Mouse (Mus musculus) myocyte (in vitro differentiated cells): ENCODE results near the gene Igsf8. TPM values are rescaled to one million over a fixed set of nuclear protein-coding genes. Genes with fewer than 3 reads are reported as not detected.

Experiments used
- H3K27me3 ChIP-seq: one replicate; pipeline ENCODE4 v1.6.1; 2011; ENCODE audit not compliant: control insufficient read depth, insufficient read depth, insufficient read length
- H3K36me3 ChIP-seq: one replicate; pipeline ENCODE4 v1.6.1; 2011; ENCODE audit not compliant: control insufficient read depth, insufficient read depth
- H3K4me2 ChIP-seq: one replicate; pipeline ENCODE4 v1.6.1; 2011; ENCODE audit warnings: low read depth, control low read depth
- H3K4me3 ChIP-seq: one replicate; pipeline ENCODE4 v1.5.1; 2011; ENCODE audit warnings: mild to moderate bottlenecking, control low read depth, moderate library complexity
- H3K79me2 ChIP-seq: one replicate; pipeline ENCODE4 v1.6.1; 2011; ENCODE audit not compliant: control insufficient read depth, insufficient read depth
- H3ac ChIP-seq: one replicate; pipeline ENCODE4 v1.6.1; 2011; ENCODE audit not compliant: control insufficient read depth, insufficient read length
- CEBPB ChIP-seq: IDR thresholded peaks from 2 replicates; pipeline ENCODE4 v1.6.1; 2011; ENCODE audit warnings: mild to moderate bottlenecking, moderate library complexity; ENCODE audit not compliant: poor library complexity, insufficient read depth, severe bottlenecking
- E2F4 ChIP-seq: IDR thresholded peaks from one replicate; pipeline ENCODE4 v1.6.1; 2011; ENCODE audit warnings: mild to moderate bottlenecking, control low read depth, moderate library complexity; ENCODE audit not compliant: insufficient read depth
- MAX ChIP-seq: IDR thresholded peaks from one replicate; pipeline ENCODE4 v1.6.1; 2011; ENCODE audit warnings: low read depth, mild to moderate bottlenecking, control low read depth
- MYOD1 ChIP-seq, 3 experiments: IDR thresholded peaks; one replicate each; pipeline ENCODE4 v1.6.1; 2011; ENCODE audit warnings: control low read depth in 2 of 3, low read depth in 2 of 3, mild to moderate bottlenecking in 2 of 3, moderate library complexity in 1 of 3; ENCODE audit not compliant: insufficient read length in 2 of 3, control insufficient read depth in 1 of 3
- MYOG ChIP-seq, 3 experiments: IDR thresholded peaks; one replicate each; pipeline ENCODE4 v1.6.1; 2011; ENCODE audit warnings: control low read depth in 2 of 3, low read depth in 2 of 3, mild to moderate bottlenecking in 2 of 3; ENCODE audit not compliant: insufficient read length in 2 of 3, control insufficient read depth in 1 of 3, insufficient read depth in 1 of 3
- POLR2A ChIP-seq: IDR thresholded peaks from one replicate; pipeline ENCODE4 v1.6.1; 2011; ENCODE audit warnings: low read depth, mild to moderate bottlenecking, control low read depth, moderate library complexity; ENCODE audit not compliant: insufficient read length
- POLR2AphosphoS2 ChIP-seq: IDR thresholded peaks from one replicate; pipeline ENCODE4 v1.6.1; 2011; ENCODE audit warnings: low read depth, control low read depth; ENCODE audit not compliant: insufficient read length
- REST ChIP-seq: IDR thresholded peaks from one replicate; pipeline ENCODE4 v1.6.1; 2011; ENCODE audit warnings: mild to moderate bottlenecking, control low read depth, moderate library complexity; ENCODE audit not compliant: insufficient read depth, insufficient read length
- SRF ChIP-seq: IDR thresholded peaks from one replicate; pipeline ENCODE4 v1.6.1; 2011; ENCODE audit warnings: low read depth; ENCODE audit not compliant: control insufficient read depth, insufficient read length
- TCF12 ChIP-seq: IDR thresholded peaks from one replicate; pipeline ENCODE4 v1.6.1; 2011; ENCODE audit warnings: mild to moderate bottlenecking, control low read depth; ENCODE audit not compliant: poor library complexity, insufficient read depth, severe bottlenecking
- TCF3 ChIP-seq: IDR thresholded peaks from one replicate; pipeline ENCODE4 v1.6.1; 2011; ENCODE audit warnings: low read depth, control low read depth; ENCODE audit not compliant: insufficient read length
- USF1 ChIP-seq: IDR thresholded peaks from one replicate; pipeline ENCODE4 v1.6.1; 2011; ENCODE audit warnings: low read depth, mild to moderate bottlenecking, control low read depth, moderate library complexity
- polyA plus RNA-seq: library from polyadenylated mRNA; unstranded; fragments of >200 nt; fragmentation: generic; extraction: Trizol; gene quantifications from one replicate; pipeline ENCODE4 v1.2.1, GENCODE M21; 2012; ENCODE audit warnings: missing spikeins

The Igsf8 gene
- polyA plus RNA-seq, 1 experiment: 79.7 TPM

DNA sequence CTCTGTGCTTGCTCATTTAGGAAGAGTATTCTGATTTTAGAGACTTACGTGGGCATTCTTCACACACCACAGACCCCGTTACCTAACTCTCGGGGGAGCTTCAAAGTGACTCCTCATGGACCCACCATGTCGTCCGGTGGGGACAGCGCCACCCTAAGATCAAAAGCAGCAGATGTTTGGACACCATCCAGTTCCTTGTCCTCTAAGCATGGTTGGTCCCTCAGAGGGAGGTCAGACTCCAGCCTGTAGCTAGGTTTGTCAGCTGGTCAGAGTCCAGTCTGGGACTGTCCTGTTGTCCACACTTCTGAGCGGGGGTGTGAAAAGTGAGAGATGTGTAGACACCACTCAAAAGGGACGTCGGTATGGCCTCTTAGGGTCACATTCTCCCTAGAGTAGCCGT, 85.3 kb downstream of the Igsf8 start:
- Histone ChIP-seq H3K4me3 (no peak overlapping the region), H3K27me3 (peaks cover 76% of the 10 kb centered on the region), H3K4me2 (no peak overlapping the region), H3K36me3 (no peaks in the 10 kb centered on the region), H3ac (no peak overlapping the region), H3K79me2 (no peaks in the 10 kb centered on the region)
- no peak for TF ChIP-seq TCF12
- no peak for TF ChIP-seq TCF3
- no peak for TF ChIP-seq REST
- TF ChIP-seq MYOD1 (IDR thresholded peaks at IDR 0.05; ENCODE audit: control insufficient read depth in 1 of 3, insufficient read length in 2 of 3, low read depth in 2 of 3): no peak
- TF ChIP-seq SRF: no peak
- no peak for TF ChIP-seq E2F4
- TF ChIP-seq USF1: no peak
- TF ChIP-seq MYOG (IDR thresholded peaks at IDR 0.05; ENCODE audit: control insufficient read depth in 1 of 3, insufficient read depth in 1 of 3, insufficient read length in 2 of 3, low read depth in 2 of 3): no peak

DNA sequence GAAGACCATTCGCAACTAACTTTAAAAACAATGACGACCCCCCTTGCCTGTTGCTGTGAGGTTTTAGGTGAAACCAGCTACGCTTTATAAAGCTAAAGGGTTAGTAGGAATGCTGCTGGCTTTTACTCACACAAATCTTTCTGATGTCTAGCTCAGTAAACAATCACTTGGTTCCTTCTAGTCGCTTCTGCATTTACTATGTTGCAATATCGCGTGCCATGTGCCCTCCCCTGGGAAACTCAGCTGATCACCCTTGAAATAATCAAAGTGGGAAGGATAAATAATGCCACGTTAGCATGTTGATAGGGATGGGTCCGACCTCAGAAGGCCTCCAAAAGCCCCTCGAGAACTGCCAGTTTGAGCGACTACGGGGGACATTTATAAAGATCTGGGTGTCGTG, 85.9 kb downstream of the Igsf8 start:
- no peak overlapping the region for H3K4me2 ChIP-seq
- H3K4me3 ChIP-seq: no peak overlapping the region
- H3K79me2 ChIP-seq: no peaks in the 10 kb centered on the region
- H3K27me3 ChIP-seq: peaks cover 71% of the 10 kb centered on the region
- TF ChIP-seq TCF12 (no peak), POLR2A (no peak)
- H3ac ChIP-seq: no peak overlapping the region
- H3K36me3 ChIP-seq: no peaks in the 10 kb centered on the region

DNA sequence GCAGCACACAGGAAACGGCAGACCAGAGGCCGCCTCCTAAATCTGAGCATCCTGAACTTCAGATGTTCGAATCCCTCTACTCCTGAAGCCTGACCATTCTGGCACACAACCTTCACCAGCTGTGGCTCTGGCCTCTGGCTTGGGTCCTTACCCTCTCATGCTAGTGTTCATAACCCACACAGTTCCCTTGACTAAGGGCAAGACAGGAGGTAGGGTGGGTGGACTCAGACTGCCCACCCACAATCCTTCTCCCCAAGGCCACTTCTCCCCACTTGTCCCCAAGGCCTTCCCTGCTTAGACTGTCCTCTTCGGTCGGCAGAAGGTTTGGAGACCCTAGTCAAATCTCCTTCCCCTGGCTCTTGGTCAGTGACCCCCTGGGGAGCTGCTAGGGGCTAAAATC, 88.1 kb downstream of the Igsf8 start:
- Histone ChIP-seq H3K36me3 (no peaks in the 10 kb centered on the region), H3K27me3 (peaks cover 59% of the 10 kb centered on the region), H3K79me2 (no peaks in the 10 kb centered on the region), H3K4me3 (no peak overlapping the region), H3ac (no peak overlapping the region), H3K4me2 (no peak overlapping the region)
- no peak for TF ChIP-seq SRF
- TF ChIP-seq CEBPB: no peak
- TF ChIP-seq USF1: no peak
- no peak for TF ChIP-seq TCF12
- no peak for TF ChIP-seq TCF3
- TF ChIP-seq MAX: no peak
- TF ChIP-seq POLR2AphosphoS2: no peak
- no peak for TF ChIP-seq E2F4
- TF ChIP-seq REST: no peak
- no peak for TF ChIP-seq MYOG (IDR thresholded peaks at IDR 0.05; ENCODE audit: control insufficient read depth in 1 of 3, insufficient read depth in 1 of 3, insufficient read length in 2 of 3, low read depth in 2 of 3)
- TF ChIP-seq POLR2A: no peak
- no peak for TF ChIP-seq MYOD1 (IDR thresholded peaks at IDR 0.05; ENCODE audit: control insufficient read depth in 1 of 3, insufficient read length in 2 of 3, low read depth in 2 of 3)

DNA sequence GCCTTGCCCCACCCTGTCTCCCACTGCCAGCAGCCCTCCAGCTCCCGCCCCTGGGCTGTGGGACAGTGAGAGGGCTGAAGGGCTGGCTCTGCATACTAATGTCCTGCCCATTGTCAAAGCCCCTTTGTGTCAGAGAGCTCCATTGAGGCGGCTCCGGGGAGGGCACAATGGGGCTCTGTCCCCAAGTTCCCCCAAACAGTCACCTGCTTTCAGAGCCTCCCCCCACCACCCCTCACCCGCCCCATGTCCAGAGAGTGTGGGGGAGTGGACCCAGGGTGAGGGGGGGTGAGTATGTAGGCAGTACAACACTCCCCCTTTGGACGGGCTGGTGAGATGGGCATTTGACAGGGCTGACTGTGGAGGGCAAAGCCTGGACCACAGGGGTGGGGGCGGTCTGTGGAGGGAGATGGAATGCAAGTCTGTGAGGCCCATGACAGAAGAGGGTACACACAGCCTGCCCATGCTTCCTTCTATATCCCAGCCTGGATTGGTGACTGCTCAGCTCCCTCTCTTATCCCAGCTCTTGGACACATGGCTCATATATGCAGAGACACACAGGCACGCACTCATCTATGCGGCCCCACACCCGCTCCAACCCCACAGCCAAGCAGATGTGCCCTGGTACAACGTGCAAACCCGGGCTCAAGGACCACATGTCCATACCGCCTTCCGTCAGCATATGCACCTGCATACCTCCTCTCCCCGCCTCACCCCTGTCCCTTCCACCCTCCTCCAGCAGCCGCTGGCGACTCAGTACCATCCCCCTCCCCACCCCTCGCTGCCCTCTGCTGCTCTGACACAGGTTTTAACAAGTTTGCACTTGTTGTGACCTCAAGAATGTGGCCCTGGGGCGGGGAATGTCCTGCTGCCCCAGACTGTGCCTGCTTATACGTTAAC, 88.7 kb downstream of the Igsf8 start:
- Histone ChIP-seq H3K36me3 (no peaks in the 10 kb centered on the region), H3K4me2 (no peak overlapping the region), H3K4me3 (no peak overlapping the region), H3K27me3 (peaks cover 57% of the 10 kb centered on the region), H3ac (no peak overlapping the region), H3K79me2 (no peaks in the 10 kb centered on the region)
- TF ChIP-seq CEBPB: no peak
- no peak for TF ChIP-seq MYOG (IDR thresholded peaks at IDR 0.05; ENCODE audit: control insufficient read depth in 1 of 3, insufficient read depth in 1 of 3, insufficient read length in 2 of 3, low read depth in 2 of 3)
- no peak for TF ChIP-seq MAX
- no peak for TF ChIP-seq TCF12
- no peak for TF ChIP-seq SRF
- TF ChIP-seq POLR2AphosphoS2: no peak
- no peak for TF ChIP-seq TCF3
- no peak for TF ChIP-seq POLR2A
- no peak for TF ChIP-seq USF1
- no peak for TF ChIP-seq E2F4
- no peak for TF ChIP-seq MYOD1 (IDR thresholded peaks at IDR 0.05; ENCODE audit: control insufficient read depth in 1 of 3, insufficient read length in 2 of 3, low read depth in 2 of 3)
- TF ChIP-seq REST: no peak

DNA sequence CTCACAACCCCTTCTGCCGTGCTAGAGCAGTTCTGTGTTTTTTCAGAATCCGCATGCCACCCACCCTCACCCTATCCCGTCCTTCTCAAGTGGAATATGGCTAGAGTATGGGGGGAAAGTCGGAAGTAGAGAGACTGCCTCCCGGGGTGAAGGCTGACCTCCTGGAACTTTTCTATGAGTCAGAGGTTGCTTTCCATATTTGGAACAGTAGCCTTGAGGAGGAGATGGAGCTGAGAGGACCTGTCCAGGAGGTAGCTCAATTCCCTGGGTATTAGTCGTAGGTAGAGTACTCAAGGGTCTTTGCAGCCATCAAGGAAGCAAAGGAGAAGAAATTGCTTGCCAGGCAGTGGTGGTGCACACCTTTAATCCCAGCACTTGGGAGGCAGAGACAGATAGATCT, 90.6 kb downstream of the Igsf8 start:
- H3K4me3 ChIP-seq: no peak overlapping the region
- no peak overlapping the region for H3K4me2 ChIP-seq
- peaks cover 42% of the 10 kb centered on the region for H3K27me3 ChIP-seq
- TF ChIP-seq REST (no peak), TCF3 (no peak), CEBPB (no peak), MYOG (IDR thresholded peaks at IDR 0.05; ENCODE audit: control insufficient read depth in 1 of 3, insufficient read depth in 1 of 3, insufficient read length in 2 of 3, low read depth in 2 of 3) (no peak), POLR2A (no peak), SRF (no peak), USF1 (no peak), TCF12 (no peak), MAX (no peak), E2F4 (no peak), POLR2AphosphoS2 (no peak), MYOD1 (IDR thresholded peaks at IDR 0.05; ENCODE audit: control insufficient read depth in 1 of 3, insufficient read length in 2 of 3, low read depth in 2 of 3) (no peak)
- H3ac ChIP-seq: no peak overlapping the region
- no peaks in the 10 kb centered on the region for H3K79me2 ChIP-seq
- no peaks in the 10 kb centered on the region for H3K36me3 ChIP-seq
